Mouse (Mus musculus): ENCODE data around the gene Spata5.

GRCm38 (mm10) chr3:37443409-37443808 is 23.7 kb downstream of the Spata5 start:
- no peak for TF ChIP-seq CTCF (IDR thresholded peaks at IDR 0.05; ENCODE audit: low read depth, low read length)
- no peak for TF ChIP-seq POLR2A (IDR thresholded peaks at IDR 0.05; ENCODE audit: borderline replicate concordance, low read depth, low read length)

All from bone marrow macrophage, adult 2 months (primary cell).